Mouse (Mus musculus) heart, embryonic 14.5 days (tissue): Measurements from ENCODE around the gene Zfp839. TPM values are rescaled to one million over a fixed set of nuclear protein-coding genes. Genes with fewer than 3 reads are reported as not detected.

Source experiments
- ATAC-seq: fragments of 200-750 bp; cut with Nextera tagmentation; 2 replicates; pipeline ENCODE4 v1.8.0; 2017; ENCODE audit warnings: low read depth, moderate TSS enrichment; ENCODE audit not compliant: insufficient number of reproducible peaks, insufficient read depth, low FRiP score
- H3K27ac ChIP-seq, 2 experiments: fragments of 200-500 bp in 1 of 2; fragments of 300-500 bp in 1 of 2; sonication (generic) in 1 of 2; replicated peaks in 1 of 2; 2 replicates each; pipeline ENCODE4 v1.5.1; 2012 to 2014; ENCODE audit warnings: low read depth in 2 of 2, low read length in 2 of 2, control low read depth in 1 of 2, mild to moderate bottlenecking in 1 of 2, mixed read lengths in 1 of 2; ENCODE audit not compliant: control insufficient read depth in 1 of 2, insufficient read depth in 1 of 2
- H3K27me3 ChIP-seq: fragments of 300-500 bp; sonication (generic); 2 replicates; pipeline ENCODE4 v1.6.1; 2014; ENCODE audit warnings: mild to moderate bottlenecking, low read length, control low read depth; ENCODE audit not compliant: control insufficient read depth, insufficient read depth
- H3K36me3 ChIP-seq: fragments of 300-500 bp; sonication (generic); 2 replicates; pipeline ENCODE4 v1.6.1; 2014; ENCODE audit warnings: mild to moderate bottlenecking, control low read depth, low read length, mixed read lengths; ENCODE audit not compliant: control insufficient read depth, insufficient read depth
- H3K4me1 ChIP-seq, 2 experiments: fragments of 200-500 bp in 1 of 2; fragments of 300-500 bp in 1 of 2; sonication (generic) in 1 of 2; 2 replicates each; pipeline ENCODE4 v1.6.1; 2012 to 2014; ENCODE audit warnings: low read length in 2 of 2, control low read depth in 1 of 2, mixed read lengths in 1 of 2; ENCODE audit not compliant: control insufficient read depth in 2 of 2, insufficient read depth in 2 of 2
- H3K4me2 ChIP-seq: fragments of 300-500 bp; sonication (generic); 2 replicates; pipeline ENCODE4 v1.6.1; 2014; ENCODE audit warnings: mild to moderate bottlenecking, low read length
- H3K4me3 ChIP-seq, 2 experiments: fragments of 200-500 bp in 1 of 2; fragments of 300-500 bp in 1 of 2; sonication (generic) in 1 of 2; 2 replicates each; pipeline ENCODE4 v1.5.1; 2012 to 2014; ENCODE audit warnings: low read length in 2 of 2, mild to moderate bottlenecking in 2 of 2, control low read depth in 1 of 2, low read depth in 1 of 2, moderate library complexity in 1 of 2; ENCODE audit not compliant: control insufficient read depth in 1 of 2, insufficient read depth in 1 of 2
- H3K9ac ChIP-seq: fragments of 300-500 bp; sonication (generic); 2 replicates; pipeline ENCODE4 v1.6.1; 2014; ENCODE audit warnings: mild to moderate bottlenecking, low read length
- H3K9me3 ChIP-seq: fragments of 300-500 bp; sonication (generic); 2 replicates; pipeline ENCODE4 v1.6.1; 2016; ENCODE audit warnings: low read length, control low read depth; ENCODE audit not compliant: control insufficient read depth
- WGBS: fragments of 180-500 bp; shearing (Covaris S2); extraction: QIAGEN DNeasy Blood & Tissue Kit; methylation state at CpG from one replicate; pipeline ENCODE4 v1.1.7; 2014; 5-methylcytosine and 5-hydroxymethylcytosine counted together
- polyA plus RNA-seq: library from polyadenylated mRNA; unstranded; fragments of >200 nt; fragmentation: Nextera tagmentation; extraction: Ambion mirVana; gene quantifications from 2 replicates; pipeline ENCODE4 v1.2.1, GENCODE M21; 2014

Zfp839 gene
- polyA plus RNA-seq, 1 experiment from 2014 or later: 4.6 TPM

- Histone ChIP-seq H3K4me1 (no peaks in the 10 kb centered on the region), H3K9ac (no peak overlapping the region), H3K4me2 (no peak overlapping the region), H3K36me3 (peaks cover 77% of the 10 kb centered on the region), H3K4me3 (no peak overlapping the region), H3K27ac (no peak overlapping the region), H3K9me3 (no peaks in the 10 kb centered on the region), H3K27me3 (no peaks in the 10 kb centered on the region)
- no peak for ATAC-seq
- 84% methylated on average over 6 of the region's 6 CpGs for WGBS
These were observed 14.0 kb downstream of the Zfp839 start for GRCm38 (mm10) chr12:110864008-110864407.

- H3K4me2 ChIP-seq: no peak overlapping the region
- H3K36me3 ChIP-seq: peaks cover 82% of the 10 kb centered on the region
- 82% methylated on average over 6 of the region's 6 CpGs for WGBS
- no peaks in the 10 kb centered on the region for H3K4me1 ChIP-seq
- H3K27ac ChIP-seq: no peak overlapping the region
- no peak for ATAC-seq
- H3K4me3 ChIP-seq: no peak overlapping the region
- H3K27me3 ChIP-seq: no peaks in the 10 kb centered on the region
- H3K9me3 ChIP-seq: no peaks in the 10 kb centered on the region
- H3K9ac ChIP-seq: no peak overlapping the region
These were observed 15.5 kb downstream of the Zfp839 start for GRCm38 (mm10) chr12:110865571-110865970.

GRCm38 (mm10) chr12:110865989-110866388 lies 15.9 kb downstream of the Zfp839 start:
- ATAC-seq: no peak
- H3K36me3 ChIP-seq: peaks cover 83% of the 10 kb centered on the region
- no peak overlapping the region for H3K27ac ChIP-seq
- no peaks in the 10 kb centered on the region for H3K4me1 ChIP-seq
- H3K9me3 ChIP-seq: no peaks in the 10 kb centered on the region
- H3K4me2 ChIP-seq: no peak overlapping the region
- H3K9ac ChIP-seq: no peak overlapping the region
- H3K27me3 ChIP-seq: no peaks in the 10 kb centered on the region
- WGBS: 89% methylated on average over 10 of the region's 10 CpGs
- no peak overlapping the region for H3K4me3 ChIP-seq

- H3K36me3 ChIP-seq: peaks cover 92% of the 10 kb centered on the region
- H3K4me3 ChIP-seq: no peak overlapping the region
- H3K27me3 ChIP-seq: no peaks in the 10 kb centered on the region
- WGBS: 76% methylated on average over 4 of the region's 4 CpGs
- no peak overlapping the region for H3K4me2 ChIP-seq
- no peaks in the 10 kb centered on the region for H3K9me3 ChIP-seq
- H3K9ac ChIP-seq: no peak overlapping the region
- no peak for ATAC-seq
- H3K27ac ChIP-seq: no peak overlapping the region
- H3K4me1 ChIP-seq: no peaks in the 10 kb centered on the region
These were observed 20.1 kb downstream of the Zfp839 start for GRCm38 (mm10) chr12:110870107-110870506.

- H3K4me2 ChIP-seq: no peak overlapping the region
- no peaks in the 10 kb centered on the region for H3K9me3 ChIP-seq
- no peaks in the 10 kb centered on the region for H3K4me1 ChIP-seq
- H3K9ac ChIP-seq: no peak overlapping the region
- peaks cover 94% of the 10 kb centered on the region for H3K36me3 ChIP-seq
- no peak overlapping the region for H3K4me3 ChIP-seq
- no peaks in the 10 kb centered on the region for H3K27me3 ChIP-seq
- no peak for ATAC-seq
- 87% methylated on average over 5 of the region's 5 CpGs for WGBS
- H3K27ac ChIP-seq: no peak overlapping the region
These were observed 21.2 kb downstream of the Zfp839 start for GRCm38 (mm10) chr12:110871247-110871646.

GRCm38 (mm10) chr12:110875351-110875750 lies 25.3 kb downstream of the Zfp839 start:
- Histone ChIP-seq H3K9ac (no peak overlapping the region), H3K4me3 (no peak overlapping the region), H3K9me3 (no peaks in the 10 kb centered on the region), H3K36me3 (peaks cover 91% of the 10 kb centered on the region), H3K4me1 (no peaks in the 10 kb centered on the region), H3K4me2 (no peak overlapping the region), H3K27me3 (no peaks in the 10 kb centered on the region), H3K27ac (no peak overlapping the region)
- WGBS: 87% methylated on average over 2 of the region's 2 CpGs
- no peak for ATAC-seq

- peaks cover 52% of the 10 kb centered on the region for H3K36me3 ChIP-seq
- H3K27ac ChIP-seq: no peak overlapping the region
- no peaks in the 10 kb centered on the region for H3K4me1 ChIP-seq
- H3K4me3 ChIP-seq: no peak overlapping the region
- no peak overlapping the region for H3K4me2 ChIP-seq
- 87% methylated on average over 7 of the region's 7 CpGs for WGBS
- H3K27me3 ChIP-seq: no peaks in the 10 kb centered on the region
- H3K9ac ChIP-seq: no peak overlapping the region
- ATAC-seq: no peak
- no peaks in the 10 kb centered on the region for H3K9me3 ChIP-seq
These were observed 32.2 kb downstream of the Zfp839 start for GRCm38 (mm10) chr12:110882291-110882690.

- Histone ChIP-seq H3K36me3 (peaks cover 26% of the 10 kb centered on the region), H3K9ac (no peak overlapping the region), H3K4me3 (no peak overlapping the region), H3K9me3 (no peaks in the 10 kb centered on the region), H3K4me2 (no peak overlapping the region), H3K27me3 (no peaks in the 10 kb centered on the region), H3K4me1 (peaks cover 2 to 12% of the 10 kb centered on the region in 2 experiments), H3K27ac (no peak overlapping the region)
- no peak for ATAC-seq
- 93% methylated on average over 2 of the region's 2 CpGs for WGBS
These were observed 35.2 kb downstream of the Zfp839 start for GRCm38 (mm10) chr12:110885251-110885650.
